ENCODE assay signal across 7 mouse cellular contexts in genomic region chr12:4588603-4589002, GRCm38 (mm10).
DNase-seq lines count a peak whose midpoint lies in the region.

No protein-coding gene starts in this region.

- DNase-seq in ovary, adult 18-20 months (ENCODE audit: low spot score) = peak; percentile 12
- DNase-seq in ovary, postnatal 10 days (ENCODE audit: low spot score) = no peak
- DNase-seq in cerebellum, postnatal 36 days = peak; percentile 42 to 51
- peak; percentile 87 to 89 for DNase-seq in kidney, postnatal 36 days
- peak; percentile 82 for DNase-seq in urinary bladder, postnatal 14 days (ENCODE audit: low spot score)
- DNase-seq in embryo, embryonic 11 days = no peak
- DNase-seq in thymus, postnatal 36 days = no peak

Comparison
In these comparisons a context has a peak if more than half of its experiments do, and no peak if none do; other contexts are left out.
1. DNase-seq: peak in ovary, adult 18-20 months (single experiment), cerebellum, postnatal 36 days (2 of 2), kidney, postnatal 36 days (2 of 2) and urinary bladder, postnatal 14 days (single experiment); none in ovary, postnatal 10 days (single experiment), embryo, embryonic 11 days (single experiment) and thymus, postnatal 36 days (0 of 2).